Mouse (Mus musculus) cortical plate, adult 2 months (tissue): Measurements from ENCODE around the gene Cpb1.

Experiments used
- CTCF ChIP-seq: fragments of 200-500 bp; IDR thresholded peaks from 2 replicates; pipeline ENCODE4 v1.5.1; 2011; ENCODE audit warnings: mild to moderate bottlenecking, control low read depth, low read length; ENCODE audit not compliant: insufficient read depth; ENCODE audit errors: extremely low read depth
- POLR2A ChIP-seq: fragments of 200-500 bp; IDR thresholded peaks from 2 replicates; pipeline ENCODE4 v1.6.1; 2011; ENCODE audit warnings: mild to moderate bottlenecking, low read length, control low read depth; ENCODE audit not compliant: insufficient read depth; ENCODE audit errors: extremely low read depth

- TF ChIP-seq POLR2A (no peak), CTCF (no peak)
These were observed 38.6 kb downstream of the Cpb1 start for GRCm38 (mm10) chr3:20236965-20237364.
